Mouse (Mus musculus): ENCODE measurements around the gene Lnp1.

DNA sequence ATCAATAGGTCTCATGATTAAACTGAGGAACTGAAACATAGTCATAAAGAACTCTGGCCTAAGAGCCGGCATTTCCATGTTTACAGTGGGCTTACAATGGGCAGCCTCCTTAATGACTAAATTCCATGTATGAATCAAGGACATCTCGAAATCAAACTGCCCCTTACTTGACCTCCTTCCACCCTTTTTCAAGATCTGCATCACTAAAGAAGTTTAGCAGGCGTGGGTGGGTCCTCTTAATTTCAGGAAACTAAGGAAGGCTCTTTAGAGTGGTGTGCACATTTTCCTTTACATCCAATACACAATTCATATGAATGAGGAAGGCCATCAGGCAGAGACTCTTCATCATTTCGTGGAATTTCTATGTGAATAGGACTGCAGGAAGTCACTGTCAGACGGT is 59.5 kb downstream of the Lnp1 start:
- no peak for TF ChIP-seq GATA1 (IDR thresholded peaks at IDR 0.05; ENCODE audit: borderline replicate concordance, low read length)
- no peak for TF ChIP-seq FLI1 (IDR thresholded peaks at IDR 0.05; ENCODE audit: low read length)
